Mouse (Mus musculus) stomach, embryonic 15.5 days (tissue): ENCODE data around the gene Slc35e3. TPM values are rescaled to one million over a fixed set of nuclear protein-coding genes. Genes with fewer than 3 reads are reported as not detected.
"Not testable (repeated sequence)": the region's sequence is repeated elsewhere in the genome, so short reads cannot be mapped to it uniquely, and the experiment has no call there.

ENCODE experiments used
- ATAC-seq: fragments of 200-750 bp; cut with Nextera tagmentation; 2 replicates; pipeline ENCODE4 v1.8.0; 2017; ENCODE audit warnings: low read depth, moderate number of reproducible peaks, moderate TSS enrichment; ENCODE audit not compliant: insufficient read depth, low FRiP score
- H3K27ac ChIP-seq: fragments of 300-500 bp; sonication (generic); 2 replicates; pipeline ENCODE4 v1.5.1; 2015; ENCODE audit warnings: mild to moderate bottlenecking, inconsistent platforms
- H3K27me3 ChIP-seq: fragments of 300-500 bp; sonication (generic); replicated peaks from 2 replicates; pipeline ENCODE4 v1.6.1; 2015; ENCODE audit warnings: inconsistent platforms
- H3K36me3 ChIP-seq: fragments of 300-500 bp; sonication (generic); 2 replicates; pipeline ENCODE4 v1.6.1; 2015; ENCODE audit warnings: inconsistent platforms
- H3K4me1 ChIP-seq: fragments of 300-500 bp; sonication (generic); 2 replicates; pipeline ENCODE4 v1.6.1; 2015; ENCODE audit warnings: inconsistent platforms
- H3K4me2 ChIP-seq: fragments of 300-500 bp; sonication (generic); 2 replicates; pipeline ENCODE4 v1.6.1; 2015; ENCODE audit warnings: mild to moderate bottlenecking, inconsistent platforms
- H3K4me3 ChIP-seq: fragments of 300-500 bp; sonication (generic); replicated peaks from 2 replicates; pipeline ENCODE4 v1.5.1; 2015; ENCODE audit warnings: inconsistent platforms
- H3K9ac ChIP-seq: fragments of 300-500 bp; sonication (generic); 2 replicates; pipeline ENCODE4 v1.6.1; 2015; ENCODE audit warnings: inconsistent platforms
- H3K9me3 ChIP-seq: fragments of 300-500 bp; sonication (generic); 2 replicates; pipeline ENCODE4 v1.6.1; 2016; ENCODE audit warnings: inconsistent platforms
- WGBS: fragments of 180-500 bp; shearing (Covaris S2); methylation state at CpG from one replicate; pipeline ENCODE4 v1.1.7; 2015; 5-methylcytosine and 5-hydroxymethylcytosine counted together
- polyA plus RNA-seq: library from polyadenylated mRNA; unstranded; fragments of >200 nt; fragmentation: Nextera tagmentation; extraction: Ambion mirVana; gene quantifications from 2 replicates; pipeline ENCODE4 v1.2.1, GENCODE M21; 2015

Gene Slc35e3
- polyA plus RNA-seq, 1 experiment from 2014 or later: 16.5 TPM

DNA sequence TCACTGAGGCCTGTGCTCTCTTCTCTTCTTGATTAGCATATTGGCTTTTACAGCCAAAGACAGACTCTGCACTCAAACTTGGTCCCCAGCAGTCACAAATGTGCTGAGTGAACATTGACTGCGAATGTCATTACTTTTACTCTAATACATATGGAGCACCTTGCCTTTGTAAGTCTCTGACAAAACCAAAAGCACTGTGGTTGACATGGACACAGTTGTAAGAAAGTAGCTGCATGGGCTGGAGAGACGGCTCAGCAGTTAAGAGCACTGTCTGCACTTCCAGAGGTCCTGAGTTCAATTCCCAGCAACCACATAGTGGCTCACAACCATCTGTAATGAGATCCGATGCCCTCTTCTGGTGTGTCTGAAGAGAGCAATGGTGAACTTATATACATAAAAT lies 12.2 kb upstream of the Slc35e3 start:
- peaks cover 57% of the 10 kb centered on the region for H3K36me3 ChIP-seq
- ATAC-seq: not testable (repeated sequence)

DNA sequence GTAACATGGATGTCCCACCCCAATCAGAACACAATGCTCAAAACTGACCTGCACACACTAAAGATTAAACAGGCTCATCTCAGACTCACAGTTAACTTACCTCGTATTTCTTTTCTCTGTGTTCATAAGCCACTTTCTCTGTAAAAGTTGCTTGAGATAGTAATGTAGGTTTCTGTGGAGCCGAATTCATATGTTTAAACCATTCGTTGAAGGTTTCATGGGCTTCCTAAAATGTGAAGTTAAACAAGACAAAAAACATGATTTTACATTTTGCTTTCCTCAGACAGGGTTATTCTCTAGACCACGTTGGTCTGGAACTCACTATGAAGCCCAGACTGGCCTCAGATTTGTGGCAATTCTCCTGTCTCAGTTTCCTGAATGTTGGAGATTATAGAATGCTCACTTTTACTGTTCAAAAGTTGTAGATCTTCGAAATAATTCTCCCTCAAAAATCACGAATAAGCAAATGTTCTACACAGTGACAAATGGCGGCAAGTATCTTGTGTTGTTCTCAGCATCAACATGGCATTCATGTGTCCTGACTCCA lies 11.7 kb upstream of the Slc35e3 start:
- Histone ChIP-seq H3K4me1 (no peaks in the 10 kb centered on the region), H3K9ac (no peak overlapping the region), H3K27me3 (no peaks in the 10 kb centered on the region), H3K27ac (no peak overlapping the region), H3K4me2 (no peak overlapping the region), H3K36me3 (peaks cover 54% of the 10 kb centered on the region), H3K4me3 (no peak overlapping the region), H3K9me3 (no peaks in the 10 kb centered on the region)
- 95% methylated on average over 7 of the region's 7 CpGs for WGBS
- no peak for ATAC-seq

More for the DNA sequence above, 12.2 kb upstream of the Slc35e3 start:
- 95% methylated on average over 3 of the region's 3 CpGs for WGBS
- H3K27ac ChIP-seq, H3K9ac ChIP-seq, H3K4me1 ChIP-seq, H3K27me3 ChIP-seq, H3K4me2 ChIP-seq, H3K9me3 ChIP-seq, H3K4me3 ChIP-seq: not testable (repeated sequence)

DNA sequence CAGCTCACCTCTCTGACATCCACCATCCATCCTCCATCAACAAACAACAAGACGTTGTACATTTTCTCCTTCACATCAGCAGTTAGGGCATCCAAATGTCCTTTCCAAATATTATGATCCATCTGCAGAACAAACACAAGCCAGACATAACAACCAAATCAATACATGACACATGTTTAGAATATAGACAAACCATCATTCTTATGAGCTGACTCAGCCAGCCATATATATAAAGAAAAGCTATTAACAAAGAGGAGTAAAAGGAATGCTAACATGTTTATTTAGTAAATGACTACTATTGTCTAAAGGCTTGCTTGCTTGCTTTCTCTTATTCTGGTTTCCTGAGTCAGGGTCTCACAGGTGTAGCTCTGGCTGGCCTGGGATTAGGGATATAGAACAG lies 11.1 kb upstream of the Slc35e3 start:
- H3K36me3 ChIP-seq: peaks cover 52% of the 10 kb centered on the region
- H3K4me1 ChIP-seq: no peaks in the 10 kb centered on the region
- H3K27ac ChIP-seq: no peak overlapping the region
- no peak overlapping the region for H3K9ac ChIP-seq
- WGBS: 63% methylated on average over 1 of the region's 1 CpGs
- H3K27me3 ChIP-seq: no peaks in the 10 kb centered on the region
- no peaks in the 10 kb centered on the region for H3K9me3 ChIP-seq
- no peak for ATAC-seq
- no peak overlapping the region for H3K4me2 ChIP-seq
- H3K4me3 ChIP-seq: no peak overlapping the region

GRCm38 (mm10) chr10:117756784-117757183 lies 10.6 kb upstream of the Slc35e3 start:
- Histone ChIP-seq H3K36me3 (peaks cover 53% of the 10 kb centered on the region), H3K4me3 (no peak overlapping the region), H3K27me3 (no peaks in the 10 kb centered on the region), H3K4me1 (no peaks in the 10 kb centered on the region), H3K9me3 (no peaks in the 10 kb centered on the region), H3K4me2 (no peak overlapping the region), H3K27ac (no peak overlapping the region), H3K9ac (no peak overlapping the region)
- no peak for ATAC-seq
- 90% methylated on average over 5 of the region's 5 CpGs for WGBS

DNA sequence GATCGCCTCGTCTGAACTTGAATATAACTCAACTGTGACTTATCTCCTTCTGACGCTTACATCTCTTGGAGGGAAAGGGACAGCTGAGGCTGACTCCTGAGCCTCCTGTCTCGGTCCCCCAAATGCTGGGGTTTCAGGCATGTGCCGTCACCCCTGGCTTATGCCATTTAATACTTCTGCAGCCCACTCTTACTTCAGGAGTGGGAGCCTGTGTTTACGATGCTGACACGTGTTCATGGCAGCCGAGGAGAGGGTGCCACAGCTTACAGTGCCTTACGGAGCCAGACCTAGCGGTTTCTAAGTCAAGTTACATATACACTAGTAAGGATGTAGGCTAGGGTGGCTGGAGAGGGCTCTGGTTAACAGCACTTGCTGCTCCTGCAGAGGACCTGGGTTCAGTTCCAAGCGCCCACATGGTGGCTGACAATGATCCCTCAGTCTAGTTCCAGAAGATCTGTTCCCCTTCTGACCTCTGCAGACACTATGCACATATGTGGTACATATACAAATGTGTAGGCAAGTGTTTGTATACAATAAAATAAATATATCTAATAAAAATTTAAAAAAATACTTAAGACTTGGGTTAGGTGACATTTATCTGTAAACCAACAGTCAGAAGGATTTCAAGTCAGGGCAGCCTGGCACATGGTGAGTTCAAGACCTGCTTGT lies 9.8 kb upstream of the Slc35e3 start:
- no peaks in the 10 kb centered on the region for H3K27me3 ChIP-seq
- no peak for ATAC-seq
- H3K4me1 ChIP-seq: no peaks in the 10 kb centered on the region
- no peaks in the 10 kb centered on the region for H3K9me3 ChIP-seq
- WGBS: 91% methylated on average over 11 of the region's 11 CpGs
- H3K4me3 ChIP-seq: no peak overlapping the region
- no peak overlapping the region for H3K4me2 ChIP-seq
- H3K36me3 ChIP-seq: peaks cover 52% of the 10 kb centered on the region
- no peak overlapping the region for H3K27ac ChIP-seq
- no peak overlapping the region for H3K9ac ChIP-seq

DNA sequence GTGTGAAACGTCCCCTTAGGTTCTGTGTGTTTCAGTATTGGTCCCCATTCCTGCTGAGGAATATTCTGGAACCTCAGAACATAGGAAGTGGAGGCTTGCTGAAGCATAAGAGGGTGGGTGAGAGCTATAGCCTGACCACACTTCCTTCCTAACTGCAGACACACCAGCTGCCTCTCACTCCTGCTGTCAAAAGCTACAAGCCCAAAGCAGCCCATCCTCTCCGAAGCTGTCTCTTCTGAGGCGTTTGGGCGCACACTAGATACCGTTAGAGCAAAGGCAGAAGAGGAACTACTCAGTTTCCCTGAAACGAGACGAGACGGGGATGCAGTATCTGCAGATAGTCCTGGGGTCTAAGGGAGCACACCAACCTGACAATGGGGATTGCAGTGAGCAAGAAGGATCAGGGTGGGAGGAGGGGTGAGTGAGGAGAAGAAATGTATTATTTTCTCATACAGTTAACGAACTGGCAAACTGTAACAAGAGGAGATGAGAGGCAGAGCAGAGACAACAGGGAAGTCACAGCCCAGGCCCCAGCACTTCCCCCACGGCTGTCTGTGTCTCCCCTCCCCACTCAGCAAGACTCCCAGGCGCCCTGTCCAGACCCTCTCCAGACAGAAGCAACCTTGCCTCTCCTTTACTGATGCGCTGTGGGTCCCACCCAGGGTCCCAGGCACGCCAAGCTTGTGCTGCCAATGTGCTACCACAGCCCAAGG lies 9.1 kb upstream of the Slc35e3 start:
- Histone ChIP-seq H3K4me1 (no peaks in the 10 kb centered on the region), H3K9me3 (no peaks in the 10 kb centered on the region), H3K9ac (no peak overlapping the region), H3K36me3 (peaks cover 49% of the 10 kb centered on the region), H3K4me2 (no peak overlapping the region), H3K4me3 (no peak overlapping the region), H3K27me3 (no peaks in the 10 kb centered on the region), H3K27ac (no peak overlapping the region)
- WGBS: 84% methylated on average over 13 of the region's 13 CpGs
- ATAC-seq: no peak

- 91% methylated on average over 7 of the region's 7 CpGs for WGBS
- peaks cover 52% of the 10 kb centered on the region for H3K36me3 ChIP-seq
- ATAC-seq: no peak
These were observed 8.4 kb upstream of the Slc35e3 start for GRCm38 (mm10) chr10:117754609-117754940.

DNA sequence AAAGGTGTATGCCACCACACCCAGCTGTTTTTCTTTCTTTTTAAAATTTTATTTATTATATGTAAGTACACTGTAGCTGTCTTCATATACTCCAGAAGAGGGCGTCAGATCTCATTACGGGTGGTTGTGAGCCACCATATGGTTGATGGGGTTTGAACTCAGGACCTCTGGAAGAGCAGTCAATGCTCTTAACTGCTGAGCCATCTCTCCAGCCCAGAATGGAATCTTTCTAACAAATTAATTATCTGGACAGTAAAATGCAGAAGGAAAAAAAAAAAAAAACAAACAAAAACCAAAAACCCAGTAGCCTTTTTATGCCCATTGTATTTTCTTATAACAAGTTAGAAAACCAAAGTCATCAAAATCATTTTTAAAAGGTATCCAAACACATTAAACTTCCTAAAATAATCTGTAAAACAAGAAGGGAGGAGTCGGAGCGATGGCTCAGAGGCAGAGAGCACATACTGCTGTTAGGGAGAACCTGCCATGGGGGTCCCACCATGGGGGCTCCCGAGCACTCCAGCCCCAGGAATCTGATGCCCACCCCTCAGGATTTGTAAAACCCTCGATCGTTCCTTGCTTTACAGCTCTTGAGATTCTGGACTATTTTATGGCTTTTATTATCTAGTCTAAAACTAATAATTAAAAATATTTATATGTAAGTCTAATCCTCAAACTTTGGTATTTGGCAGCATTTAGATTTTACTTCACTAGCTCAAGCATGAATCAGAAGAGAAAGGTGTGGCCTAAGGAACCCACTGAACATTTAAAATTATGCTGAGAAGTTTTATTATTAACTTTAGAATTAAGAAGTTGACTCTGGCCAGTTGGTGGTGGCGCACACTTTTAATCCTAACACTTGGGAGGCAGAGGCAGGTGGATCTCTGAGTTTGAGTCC lies 7.8 kb upstream of the Slc35e3 start:
- 89% methylated on average over 8 of the region's 8 CpGs for WGBS
- Histone ChIP-seq H3K27ac (no peak overlapping the region), H3K4me3 (no peak overlapping the region), H3K9ac (no peak overlapping the region), H3K4me1 (no peaks in the 10 kb centered on the region), H3K9me3 (no peaks in the 10 kb centered on the region), H3K27me3 (no peaks in the 10 kb centered on the region), H3K4me2 (no peak overlapping the region), H3K36me3 (peaks cover 50% of the 10 kb centered on the region)
- no peak for ATAC-seq

More at GRCm38 (mm10) chr10:117754609-117754940, 8.4 kb upstream of the Slc35e3 start:
- H3K4me3 ChIP-seq: no peak overlapping the region
- no peak overlapping the region for H3K9ac ChIP-seq
- no peaks in the 10 kb centered on the region for H3K27me3 ChIP-seq
- no peaks in the 10 kb centered on the region for H3K9me3 ChIP-seq
- no peaks in the 10 kb centered on the region for H3K4me1 ChIP-seq
- H3K27ac ChIP-seq: no peak overlapping the region
- H3K4me2 ChIP-seq: no peak overlapping the region

DNA sequence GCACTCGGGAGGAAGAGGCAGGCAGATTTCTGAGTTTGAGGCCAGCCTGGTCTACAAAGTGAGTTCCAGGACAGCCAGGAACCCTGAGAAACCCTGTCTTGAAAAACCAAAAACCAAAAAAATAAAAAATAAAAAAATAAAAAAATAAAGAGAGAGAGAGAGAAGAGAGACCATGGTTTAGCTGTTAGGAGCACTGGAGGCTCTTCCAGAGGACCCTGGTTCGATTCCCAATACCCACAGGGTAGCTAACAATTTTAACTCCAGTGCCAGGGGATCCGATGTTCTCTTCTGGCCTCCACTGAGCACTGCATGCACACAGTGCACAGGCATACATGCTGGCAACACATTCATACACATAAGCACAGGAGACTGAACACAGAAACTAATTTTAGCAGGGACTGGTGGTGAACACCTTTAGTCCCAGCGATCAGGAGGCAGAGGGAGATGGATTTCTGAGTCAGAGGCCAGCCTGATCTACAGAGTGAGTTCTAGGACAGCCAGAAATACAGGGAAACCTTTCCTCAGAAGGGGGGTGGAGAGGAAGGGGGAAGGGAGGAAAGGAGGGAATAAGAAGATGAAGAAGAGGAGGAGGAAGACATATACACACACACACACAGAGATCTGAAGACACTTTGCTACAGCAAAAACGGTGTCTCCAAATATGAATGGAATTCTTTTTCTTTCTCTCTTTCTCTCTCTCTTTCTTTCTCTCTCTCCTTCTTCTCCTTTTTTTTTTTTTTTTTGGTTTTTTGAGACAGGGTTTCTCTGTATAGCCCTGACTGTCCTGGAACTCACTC lies 6.9 kb upstream of the Slc35e3 start:
- peaks cover 53% of the 10 kb centered on the region for H3K36me3 ChIP-seq

GRCm38 (mm10) chr10:117752304-117752821 lies 6.2 kb upstream of the Slc35e3 start:
- Histone ChIP-seq H3K4me2 (no peak overlapping the region), H3K4me3 (no peak overlapping the region), H3K4me1 (no peaks in the 10 kb centered on the region), H3K36me3 (peaks cover 47% of the 10 kb centered on the region), H3K27me3 (no peaks in the 10 kb centered on the region), H3K9ac (no peak overlapping the region), H3K9me3 (no peaks in the 10 kb centered on the region), H3K27ac (no peak overlapping the region)
- ATAC-seq: no peak
- 98% methylated on average over 7 of the region's 7 CpGs for WGBS

More for the DNA sequence above, 6.9 kb upstream of the Slc35e3 start:
- ATAC-seq: no peak
- no peak overlapping the region for H3K4me2 ChIP-seq
- 99% methylated on average over 5 of the region's 5 CpGs for WGBS
- no peak overlapping the region for H3K4me3 ChIP-seq
- H3K27me3 ChIP-seq: no peaks in the 10 kb centered on the region
- no peaks in the 10 kb centered on the region for H3K4me1 ChIP-seq
- H3K27ac ChIP-seq: no peak overlapping the region
- H3K9ac ChIP-seq: no peak overlapping the region
- H3K9me3 ChIP-seq: no peaks in the 10 kb centered on the region

- H3K27ac ChIP-seq: no peak overlapping the region
- no peak overlapping the region for H3K9ac ChIP-seq
- no peaks in the 10 kb centered on the region for H3K27me3 ChIP-seq
- H3K36me3 ChIP-seq: peaks cover 43% of the 10 kb centered on the region
- H3K4me1 ChIP-seq: no peaks in the 10 kb centered on the region
- H3K4me3 ChIP-seq: no peak overlapping the region
- 94% methylated on average over 6 of the region's 6 CpGs for WGBS
- H3K4me2 ChIP-seq: no peak overlapping the region
- no peaks in the 10 kb centered on the region for H3K9me3 ChIP-seq
- no peak for ATAC-seq
These were observed 5.6 kb upstream of the Slc35e3 start for GRCm38 (mm10) chr10:117751744-117752143.
